Mouse (Mus musculus) gastrocnemius, postnatal 4 days (tissue): ENCODE results near the gene Erc2. TPM values are rescaled to one million over a fixed set of nuclear protein-coding genes. Genes with fewer than 3 reads are reported as not detected.

ENCODE experiments used
- DNase-seq, 2 experiments: peaks; one replicate each; pipeline ENCODE4 v3.0.0; 2021 to 2022; ENCODE audit warnings: low spot score in 2 of 2, mixed read lengths in 2 of 2
- total RNA-seq, 2 experiments: library from RNA; stranded (reverse); gene quantifications; 2 replicates each; pipeline ENCODE4 v1.2.3; 2021

The Erc2 gene
- total RNA-seq, 2 experiments from 2014 or later, result 3.2 to 3.3 TPM

- no peak for DNase-seq
Measured at GRCm38 (mm10) chr14:28359983-28360382, 737.8 kb downstream of the Erc2 start.

- no peak for DNase-seq
Measured at GRCm38 (mm10) chr14:28362336-28362735, 740.1 kb downstream of the Erc2 start.

- no peak for DNase-seq
Measured at GRCm38 (mm10) chr14:28370713-28371112, 748.5 kb downstream of the Erc2 start.

- DNase-seq, result no peak
Measured at GRCm38 (mm10) chr14:28371651-28372050, 749.4 kb downstream of the Erc2 start.

- DNase-seq, result no peak
Measured at GRCm38 (mm10) chr14:28375642-28376091, 753.4 kb downstream of the Erc2 start.

- no peak for DNase-seq
Measured at GRCm38 (mm10) chr14:28376208-28376805, 754.1 kb downstream of the Erc2 start.

- no peak for DNase-seq
Measured at GRCm38 (mm10) chr14:28377519-28377918, 755.3 kb downstream of the Erc2 start.

GRCm38 (mm10) chr14:28380129-28380528 lies 757.9 kb downstream of the Erc2 start:
- DNase-seq, result no peak

GRCm38 (mm10) chr14:28381801-28382550 lies 759.7 kb downstream of the Erc2 start:
- no peak for DNase-seq

GRCm38 (mm10) chr14:28386815-28387607 lies 764.8 kb downstream of the Erc2 start:
- no peak for DNase-seq

- DNase-seq, result no peak
Measured at GRCm38 (mm10) chr14:28398915-28399314, 776.7 kb downstream of the Erc2 start.

GRCm38 (mm10) chr14:28399897-28400296 lies 777.7 kb downstream of the Erc2 start:
- no peak for DNase-seq

GRCm38 (mm10) chr14:28405277-28405840 lies 783.1 kb downstream of the Erc2 start:
- no peak for DNase-seq

GRCm38 (mm10) chr14:28409390-28409789 lies 787.2 kb downstream of the Erc2 start:
- no peak for DNase-seq

GRCm38 (mm10) chr14:28409796-28410347 lies 787.6 kb downstream of the Erc2 start:
- no peak for DNase-seq

GRCm38 (mm10) chr14:28410789-28411225 lies 788.6 kb downstream of the Erc2 start:
- DNase-seq, result no peak

GRCm38 (mm10) chr14:28412252-28412995 lies 790.2 kb downstream of the Erc2 start:
- no peak for DNase-seq

GRCm38 (mm10) chr14:28413516-28413915 lies 791.3 kb downstream of the Erc2 start:
- no peak for DNase-seq

- DNase-seq, result no peak
Measured at GRCm38 (mm10) chr14:28417019-28417418, 794.8 kb downstream of the Erc2 start.

GRCm38 (mm10) chr14:28418497-28418896 lies 796.3 kb downstream of the Erc2 start:
- no peak for DNase-seq
